Mouse (Mus musculus): ENCODE measurements around the gene Il22ra2. TPM values are rescaled to one million over a fixed set of nuclear protein-coding genes. Genes with fewer than 3 reads are reported as not detected.

Gene Il22ra2
- polyA plus RNA-seq, 1 experiment from 2014 or later: not detected

- Histone ChIP-seq H3K36me3 (no peaks in the 10 kb centered on the region), H3K4me3 (no peak overlapping the region), H3K27me3 (no peaks in the 10 kb centered on the region), H3K9me3 (no peaks in the 10 kb centered on the region), H3K27ac (replicated peaks) (no peak overlapping the region), H3K4me1 (no peaks in the 10 kb centered on the region), H3K9ac (replicated peaks) (no peak overlapping the region), H3K4me2 (replicated peaks) (no peak overlapping the region)
- 84% methylated on average over 5 of the region's 5 CpGs for WGBS
- no peak for ATAC-seq (ENCODE audit: low FRiP score, low read depth)
Observed at GRCm38 (mm10) chr10:19668973-19669372, 47.2 kb downstream of the Il22ra2 start.

- H3K27me3 ChIP-seq: no peaks in the 10 kb centered on the region
- H3K4me3 ChIP-seq: no peak overlapping the region
- no peaks in the 10 kb centered on the region for H3K36me3 ChIP-seq
- H3K4me1 ChIP-seq: no peaks in the 10 kb centered on the region
- H3K27ac ChIP-seq (replicated peaks): no peak overlapping the region
- no peak overlapping the region for H3K4me2 ChIP-seq (replicated peaks)
- H3K9ac ChIP-seq (replicated peaks): no peak overlapping the region
- no peaks in the 10 kb centered on the region for H3K9me3 ChIP-seq
- ATAC-seq (ENCODE audit: low FRiP score, low read depth): no peak
Observed at GRCm38 (mm10) chr10:19672015-19672414, 50.2 kb downstream of the Il22ra2 start.

- WGBS: 95% methylated on average over 1 of the region's 1 CpGs
- Histone ChIP-seq H3K4me3 (no peak overlapping the region), H3K9me3 (no peaks in the 10 kb centered on the region), H3K36me3 (no peaks in the 10 kb centered on the region), H3K9ac (replicated peaks) (no peak overlapping the region), H3K4me2 (replicated peaks) (no peak overlapping the region), H3K27ac (replicated peaks) (no peak overlapping the region), H3K27me3 (no peaks in the 10 kb centered on the region), H3K4me1 (no peaks in the 10 kb centered on the region)
- ATAC-seq (ENCODE audit: low FRiP score, low read depth): no peak
Observed at GRCm38 (mm10) chr10:19673146-19673545, 51.3 kb downstream of the Il22ra2 start.

Other genes starting within 250 kb of the Il22ra2 start
- gene Ifngr1, start 30.0 kb upstream of the Il22ra2 start, polyA plus RNA-seq (2016; fragmentation: Nextera tagmentation; extraction: Ambion mirVana): 24.3 and 28.6 TPM in 2 replicates
- 0.10 TPM in 1 of 2 replicates, not detected in the other for gene Il20ra, start 90.6 kb downstream of the Il22ra2 start, polyA plus RNA-seq (2016; fragmentation: Nextera tagmentation; extraction: Ambion mirVana)
- gene Slc35d3, start 229.5 kb downstream of the Il22ra2 start, polyA plus RNA-seq (2016; fragmentation: Nextera tagmentation; extraction: Ambion mirVana): 0.63 and 0.64 TPM in 2 replicates

Measured in midbrain, embryonic 12.5 days (tissue).